Mouse (Mus musculus) neural tube, embryonic 13.5 days (tissue): Measurements from ENCODE around the gene Cdh8. TPM values are rescaled to one million over a fixed set of nuclear protein-coding genes. Genes with fewer than 3 reads are reported as not detected.

ENCODE experiments used
- ATAC-seq: fragments of 200-750 bp; cut with Nextera tagmentation; 2 replicates; pipeline ENCODE4 v1.8.0; 2017; ENCODE audit warnings: low read depth, mild to moderate bottlenecking, moderate TSS enrichment, moderate library complexity
- H3K27ac ChIP-seq: fragments of 300-500 bp; sonication (generic); replicated peaks from 2 replicates; pipeline ENCODE4 v1.5.1; 2015; ENCODE audit warnings: moderate library complexity, mild to moderate bottlenecking, inconsistent platforms
- H3K27me3 ChIP-seq: fragments of 300-500 bp; sonication (generic); 2 replicates; pipeline ENCODE4 v1.6.1; 2015; ENCODE audit warnings: mild to moderate bottlenecking, inconsistent platforms
- H3K36me3 ChIP-seq: fragments of 300-500 bp; sonication (generic); 2 replicates; pipeline ENCODE4 v1.6.1; 2015; ENCODE audit warnings: mild to moderate bottlenecking, inconsistent platforms
- H3K4me1 ChIP-seq: fragments of 300-500 bp; sonication (generic); replicated peaks from 2 replicates; pipeline ENCODE4 v1.6.1; 2015; ENCODE audit warnings: inconsistent platforms
- H3K4me2 ChIP-seq: fragments of 300-500 bp; sonication (generic); 2 replicates; pipeline ENCODE4 v1.6.1; 2015; ENCODE audit warnings: inconsistent platforms, mild to moderate bottlenecking, moderate library complexity
- H3K4me3 ChIP-seq: fragments of 300-500 bp; sonication (generic); 2 replicates; pipeline ENCODE4 v1.5.1; 2015; ENCODE audit warnings: mild to moderate bottlenecking, inconsistent platforms
- H3K9ac ChIP-seq: fragments of 300-500 bp; sonication (generic); 2 replicates; pipeline ENCODE4 v1.6.1; 2015; ENCODE audit warnings: moderate library complexity, mild to moderate bottlenecking, inconsistent platforms
- H3K9me3 ChIP-seq: fragments of 300-500 bp; sonication (generic); 2 replicates; pipeline ENCODE4 v1.6.1; 2016; ENCODE audit warnings: inconsistent platforms
- WGBS: fragments of 180-500 bp; shearing (Covaris S2); methylation state at CpG from one replicate; pipeline ENCODE4 v1.1.7; 2015; 5-methylcytosine and 5-hydroxymethylcytosine counted together
- polyA plus RNA-seq: library from polyadenylated mRNA; unstranded; fragments of >200 nt; fragmentation: Nextera tagmentation; extraction: Ambion mirVana; gene quantifications from 2 replicates; pipeline ENCODE4 v1.2.1, GENCODE M21; 2015

Cdh8 gene
- polyA plus RNA-seq, 1 experiment from 2014 or later: 30.9 TPM

DNA sequence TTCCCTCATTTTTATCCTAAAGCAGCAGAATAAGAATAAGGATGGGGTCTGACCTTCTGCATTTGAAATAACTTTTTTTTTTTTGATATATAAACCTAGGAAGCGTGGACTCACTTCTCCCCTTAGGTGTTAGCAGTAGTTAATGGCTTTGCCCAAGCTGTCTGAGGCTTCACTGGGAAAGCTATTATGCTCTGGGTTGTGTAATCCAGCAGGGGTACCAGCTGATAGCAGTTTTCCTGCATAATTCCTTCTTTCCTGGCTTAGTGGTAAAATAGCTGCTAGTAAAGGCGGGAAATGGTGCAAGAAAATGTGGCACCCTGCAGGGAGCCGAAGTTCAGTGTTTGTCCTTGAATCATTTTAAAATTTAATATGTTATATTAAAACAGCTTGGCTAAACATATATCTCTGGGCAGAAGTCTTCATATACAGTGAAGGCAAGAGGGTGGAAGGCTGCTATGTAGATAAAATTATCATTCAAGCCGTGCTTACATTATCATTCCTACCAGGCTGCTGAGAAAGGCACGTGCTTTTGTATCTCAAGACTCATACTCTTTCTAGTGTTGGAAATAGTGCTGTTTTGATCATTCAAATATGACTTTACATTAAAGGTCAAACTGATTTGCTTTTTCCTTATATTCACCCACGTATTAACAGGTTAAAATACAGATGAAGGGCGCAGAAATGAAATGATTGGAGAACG, 367.5 kb downstream of the Cdh8 start:
- Histone ChIP-seq H3K4me1 (no peaks in the 10 kb centered on the region), H3K4me2 (no peak overlapping the region), H3K9me3 (no peaks in the 10 kb centered on the region; the same call in 1 of the 2 replicates), H3K36me3 (no peaks in the 10 kb centered on the region), H3K27me3 (no peaks in the 10 kb centered on the region), H3K27ac (no peak overlapping the region), H3K4me3 (no peak overlapping the region), H3K9ac (no peak overlapping the region)
- WGBS: 73% methylated on average over 8 of the region's 8 CpGs
- no peak for ATAC-seq

DNA sequence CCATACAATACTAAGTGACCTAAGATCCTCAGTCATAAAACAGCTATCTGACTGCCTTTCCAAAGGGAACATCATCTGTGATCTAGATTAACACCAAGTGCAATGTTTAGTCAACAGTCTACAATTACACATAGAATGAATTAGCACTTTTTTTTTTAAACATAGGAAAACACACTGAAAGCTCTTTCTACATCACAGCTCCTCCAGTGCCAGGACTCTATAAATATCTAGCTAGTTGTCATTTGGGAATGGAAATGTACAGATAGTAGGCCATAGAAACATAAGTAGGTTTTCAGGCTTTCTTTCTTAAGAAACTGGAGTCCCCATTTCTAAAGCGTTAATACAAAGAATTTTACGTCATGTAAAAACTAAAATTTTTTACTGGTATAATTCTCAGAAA, 375.8 kb downstream of the Cdh8 start:
- Histone ChIP-seq H3K27ac (no peak overlapping the region), H3K36me3 (no peaks in the 10 kb centered on the region), H3K9me3 (no peaks in the 10 kb centered on the region; the same call in 1 of the 2 replicates), H3K4me1 (no peaks in the 10 kb centered on the region), H3K4me3 (no peak overlapping the region), H3K27me3 (no peaks in the 10 kb centered on the region), H3K9ac (no peak overlapping the region), H3K4me2 (no peak overlapping the region)
- 93% methylated on average over 2 of the region's 2 CpGs for WGBS
- no peak for ATAC-seq

DNA sequence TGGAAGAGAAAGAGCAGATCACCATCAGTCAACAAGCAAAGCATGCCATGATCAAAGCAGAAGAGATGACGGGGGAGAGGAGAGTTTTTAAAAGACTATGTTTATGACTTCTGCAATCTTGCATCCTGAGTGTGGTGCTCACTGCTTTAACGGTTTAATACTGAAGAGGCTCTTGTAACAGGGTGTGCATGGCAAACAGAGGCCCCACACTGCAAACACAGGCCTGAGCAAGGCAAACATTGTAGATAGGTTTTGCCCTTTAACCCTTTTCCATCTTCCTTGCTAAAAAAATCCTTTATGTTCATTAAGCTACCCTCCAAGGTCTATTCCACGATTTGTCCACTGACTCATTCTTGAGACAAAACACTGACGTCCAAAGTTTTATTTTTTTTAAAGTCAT, 385.2 kb downstream of the Cdh8 start:
- WGBS: 87% methylated on average over 4 of the region's 4 CpGs
- no peaks in the 10 kb centered on the region for H3K4me1 ChIP-seq
- 0 out of 2 replicates have a peak, but pooled peaks cover 3% of the 10 kb centered on the region for H3K36me3 ChIP-seq
- no peak overlapping the region for H3K9ac ChIP-seq
- ATAC-seq: no peak
- H3K27me3 ChIP-seq: no peaks in the 10 kb centered on the region
- no peak overlapping the region for H3K4me2 ChIP-seq
- no peak overlapping the region for H3K4me3 ChIP-seq
- no peak overlapping the region for H3K27ac ChIP-seq
- H3K9me3 ChIP-seq: no peaks in the 10 kb centered on the region
